Mouse (Mus musculus): ENCODE data around the gene Tjap1. TPM values are rescaled to one million over a fixed set of nuclear protein-coding genes. Genes with fewer than 3 reads are reported as not detected.
A peak's percentile ranks its signal among the peaks of the same experiment; 100 is the strongest.

Gene Tjap1
- polyA plus RNA-seq, 2 experiments: 7.7 to 11.0 TPM

DNA sequence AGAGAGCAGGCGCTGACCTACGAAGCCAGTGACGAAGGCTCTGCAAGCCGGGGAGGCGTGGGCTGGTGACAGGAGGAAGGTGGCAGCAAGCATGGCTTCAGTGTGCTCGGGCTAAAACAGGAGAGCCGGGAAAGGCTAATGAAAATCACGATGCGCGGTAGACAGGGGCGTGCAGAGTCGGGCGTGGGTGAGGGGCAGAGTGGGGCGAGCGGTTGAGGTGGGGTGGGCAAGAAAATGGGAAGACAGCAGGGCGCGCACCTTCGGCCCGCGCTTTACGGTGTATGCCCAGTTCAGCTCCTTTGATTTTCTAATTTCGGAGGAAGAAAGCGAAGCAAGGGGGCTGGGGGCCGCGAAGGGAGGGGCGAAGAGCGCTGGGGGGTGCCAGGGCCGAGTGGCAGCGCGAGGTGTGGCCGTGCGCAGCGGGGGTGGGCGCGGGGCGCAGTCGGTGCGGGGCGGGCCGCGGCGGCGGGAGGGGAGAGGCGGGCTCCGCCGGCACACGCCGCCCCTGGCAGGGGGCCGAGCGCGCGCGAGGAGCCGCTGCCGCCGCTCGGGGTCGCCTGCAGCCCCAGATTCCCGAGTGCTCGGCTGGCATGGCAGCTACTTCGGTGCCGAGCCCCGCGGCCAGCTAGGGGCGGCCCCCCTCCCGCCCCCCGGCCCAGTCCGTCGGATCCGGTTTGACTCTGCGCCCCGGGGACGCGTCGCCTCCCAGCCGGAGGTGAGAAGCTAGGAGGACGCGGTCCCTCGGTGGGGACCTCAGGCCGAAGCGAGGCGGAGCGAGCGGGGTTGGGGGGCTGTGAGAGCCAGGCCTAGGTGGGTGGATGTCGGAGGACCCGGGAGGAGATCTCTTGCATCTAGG is 14.8 kb upstream of the Tjap1 start, which contains the start of gene Dlk2:
Gene Dlk2, plus strand, starts transcription at position 58 of the 856 bp plus-strand sequence.
- no peak for DNase-seq (ENCODE audit: low read depth in 3 of 3, low spot score in 3 of 3)
- ATAC-seq (ENCODE audit: insufficient read depth): no peak
- peak within 1 kb of the TSS; percentile 21 to 43; a peak in 3 of 4 replicates for H3K4me3 ChIP-seq (ENCODE audit: insufficient read depth in 1 of 2, low read depth in 2 of 2, low read length in 2 of 2)
- no peak within 1 kb of the TSS for H3K27ac ChIP-seq
- H3K9ac ChIP-seq (replicated peaks): no peak within 1 kb of the TSS
- no peaks in the 10 kb centered on the region for H3K4me1 ChIP-seq (replicated peaks; ENCODE audit: control insufficient read depth in 2 of 2, insufficient read depth in 2 of 2, low read length in 1 of 2)
- under 1% methylated on average over 71 of the region's 86 CpGs for WGBS (ENCODE audit: insufficient replicate concordance)
- H3K4me2 ChIP-seq (ENCODE audit: low read depth): peak within 1 kb of the TSS; percentile 64
- no peaks in the 10 kb centered on the region for H3K36me3 ChIP-seq (replicated peaks; ENCODE audit: control insufficient read depth, insufficient read depth, low read depth)
- H3K27me3 ChIP-seq (ENCODE audit: control insufficient read depth, insufficient read depth, low read length): peaks cover 46% of the 10 kb centered on the region
- TF ChIP-seq EP300 (IDR thresholded peaks at IDR 0.05; ENCODE audit: low read depth): no peak
- TF ChIP-seq CTCF (IDR thresholded peaks at IDR 0.05; ENCODE audit: low read depth): no peak
- H3K9me3 ChIP-seq (ENCODE audit: control insufficient read depth, low read length): no peaks in the 10 kb centered on the region

DNA sequence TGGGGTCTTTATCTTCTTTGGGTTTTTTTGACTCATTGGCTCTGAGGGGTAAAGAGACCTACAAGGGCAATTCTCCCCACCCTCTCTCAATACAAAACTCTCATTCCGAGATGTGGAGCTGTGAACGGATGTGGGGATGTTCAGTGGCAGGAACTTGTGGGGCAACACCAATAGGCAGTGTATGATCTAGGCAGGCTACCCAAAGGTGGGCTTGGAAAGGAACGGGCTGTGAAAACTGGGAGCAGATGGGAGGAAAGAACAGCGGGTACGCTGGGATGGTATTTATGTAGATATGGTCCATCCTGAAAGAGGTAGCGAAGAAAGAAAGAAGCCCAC is 14.2 kb upstream of the Tjap1 start:
- Histone ChIP-seq H3K27ac (no peak overlapping the region), H3K36me3 (replicated peaks; ENCODE audit: control insufficient read depth, insufficient read depth, low read depth) (no peaks in the 10 kb centered on the region), H3K4me1 (replicated peaks; ENCODE audit: control insufficient read depth in 2 of 2, insufficient read depth in 2 of 2, low read length in 1 of 2) (no peaks in the 10 kb centered on the region), H3K4me2 (ENCODE audit: low read depth) (peak overlapping the region; percentile 64), H3K4me3 (ENCODE audit: insufficient read depth in 1 of 2, low read depth in 2 of 2, low read length in 2 of 2) (peak overlapping the region in 1 of 2 experiments; percentile 43; a peak in 2 of 4 replicates), H3K27me3 (ENCODE audit: control insufficient read depth, insufficient read depth, low read length) (peaks cover 46% of the 10 kb centered on the region), H3K9ac (replicated peaks) (no peak overlapping the region), H3K9me3 (ENCODE audit: control insufficient read depth, low read length) (no peaks in the 10 kb centered on the region)
- TF ChIP-seq EP300 (IDR thresholded peaks at IDR 0.05; ENCODE audit: low read depth): no peak
- ATAC-seq (ENCODE audit: insufficient read depth): no peak
- DNase-seq (ENCODE audit: low read depth in 3 of 3, low spot score in 3 of 3): no peak
- WGBS (ENCODE audit: insufficient replicate concordance): 6% methylated on average over 6 of the region's 6 CpGs

DNA sequence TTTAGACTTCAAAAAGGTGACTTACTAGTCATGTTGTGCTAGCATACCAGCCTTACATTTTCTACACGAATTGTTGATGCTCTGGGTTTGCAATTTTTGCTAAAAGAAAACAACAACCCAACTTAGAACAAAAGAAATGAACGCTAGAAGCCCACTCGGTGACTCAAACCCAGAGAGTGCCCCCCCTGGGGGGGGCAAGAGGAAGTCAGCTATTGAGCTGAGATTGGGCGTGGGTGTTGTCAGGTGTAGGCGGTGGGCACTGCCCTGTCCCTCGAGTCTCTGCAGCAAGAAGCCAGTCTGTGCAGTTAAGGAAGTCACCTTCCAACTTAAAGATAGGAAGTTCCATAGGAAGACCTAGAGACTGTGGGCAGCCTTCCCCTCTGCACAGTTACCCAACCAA is 13.8 kb upstream of the Tjap1 start:
- peaks cover 46% of the 10 kb centered on the region for H3K27me3 ChIP-seq (ENCODE audit: control insufficient read depth, insufficient read depth, low read length)
- WGBS (ENCODE audit: insufficient replicate concordance): 26% methylated on average over 6 of the region's 6 CpGs
- TF ChIP-seq EP300 (IDR thresholded peaks at IDR 0.05; ENCODE audit: low read depth): no peak
- no peak for TF ChIP-seq CTCF (IDR thresholded peaks at IDR 0.05; ENCODE audit: low read depth)
- H3K9me3 ChIP-seq (ENCODE audit: control insufficient read depth, low read length): no peaks in the 10 kb centered on the region
- no peak overlapping the region for H3K9ac ChIP-seq (replicated peaks)
- no peak overlapping the region for H3K4me3 ChIP-seq (ENCODE audit: insufficient read depth in 1 of 2, low read depth in 2 of 2, low read length in 2 of 2)
- no peaks in the 10 kb centered on the region for H3K4me1 ChIP-seq (replicated peaks; ENCODE audit: control insufficient read depth in 2 of 2, insufficient read depth in 2 of 2, low read length in 1 of 2)
- H3K36me3 ChIP-seq (replicated peaks; ENCODE audit: control insufficient read depth, insufficient read depth, low read depth): no peaks in the 10 kb centered on the region
- DNase-seq (ENCODE audit: low read depth in 3 of 3, low spot score in 3 of 3): no peak
- no peak overlapping the region for H3K4me2 ChIP-seq (ENCODE audit: low read depth)
- no peak for ATAC-seq (ENCODE audit: insufficient read depth)
- H3K27ac ChIP-seq: no peak overlapping the region

DNA sequence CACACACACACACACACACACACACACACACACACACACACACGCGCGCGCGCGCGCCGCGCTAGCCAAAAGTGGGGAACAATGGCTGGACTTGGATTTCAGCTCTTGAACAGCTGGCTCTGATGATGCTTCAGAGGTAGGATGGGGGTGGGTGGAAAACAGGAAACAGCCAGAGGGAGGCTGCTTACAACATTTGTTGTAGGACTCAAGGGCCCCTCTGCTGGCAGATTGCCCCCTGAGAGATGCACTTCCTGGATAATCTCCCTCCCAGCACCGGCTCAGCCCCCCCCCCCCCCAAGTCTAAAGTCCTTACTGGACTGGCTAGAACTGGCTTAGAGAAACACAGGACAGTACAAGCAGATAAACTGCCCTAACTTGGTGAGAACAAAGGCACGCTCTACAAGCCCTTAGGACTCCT is 4.9 kb upstream of the Tjap1 start:
- 50% methylated on average over 11 of the region's 11 CpGs for WGBS (ENCODE audit: insufficient replicate concordance)
- Histone ChIP-seq H3K4me2 (ENCODE audit: low read depth) (no peak overlapping the region), H3K9me3 (ENCODE audit: control insufficient read depth, low read length) (no peaks in the 10 kb centered on the region), H3K27ac (no peak overlapping the region), H3K4me3 (ENCODE audit: insufficient read depth in 1 of 2, low read depth in 2 of 2, low read length in 2 of 2) (no peak overlapping the region), H3K36me3 (replicated peaks; ENCODE audit: control insufficient read depth, insufficient read depth, low read depth) (no peaks in the 10 kb centered on the region), H3K4me1 (replicated peaks; ENCODE audit: control insufficient read depth in 2 of 2, insufficient read depth in 2 of 2, low read length in 1 of 2) (peaks cover 0 to 6% of the 10 kb centered on the region in 2 experiments; a peak in 2 of 4 replicates), H3K27me3 (ENCODE audit: control insufficient read depth, insufficient read depth, low read length) (no peaks in the 10 kb centered on the region; the same call in 1 of the 2 replicates), H3K9ac (replicated peaks) (no peak overlapping the region)
- ATAC-seq (ENCODE audit: insufficient read depth) (no peak), DNase-seq (ENCODE audit: low read depth in 3 of 3, low spot score in 3 of 3) (no peak)
- TF ChIP-seq CTCF (IDR thresholded peaks at IDR 0.05; ENCODE audit: low read depth) (no peak), EP300 (IDR thresholded peaks at IDR 0.05; ENCODE audit: low read depth) (no peak)

DNA sequence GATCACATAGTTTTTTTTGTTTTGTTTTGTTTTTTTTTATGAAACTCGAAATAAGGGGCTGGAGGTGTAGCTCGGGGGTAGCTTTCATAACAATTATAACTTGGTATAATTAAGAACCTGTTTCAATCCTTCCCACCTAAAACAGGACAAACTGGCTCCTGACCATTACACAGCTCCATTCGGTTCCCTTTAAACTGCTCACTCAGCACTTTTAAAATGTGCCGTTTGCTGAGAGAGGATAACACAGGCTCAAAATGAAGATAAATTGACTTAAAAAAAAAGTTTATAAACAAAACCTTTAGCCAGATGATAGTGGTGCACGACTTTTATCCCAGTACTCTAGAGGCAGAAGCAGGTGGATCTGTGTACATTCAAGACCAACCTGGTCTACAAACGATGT is 2.6 kb upstream of the Tjap1 start:
- Histone ChIP-seq H3K36me3 (replicated peaks; ENCODE audit: control insufficient read depth, insufficient read depth, low read depth) (no peaks in the 10 kb centered on the region), H3K27me3 (ENCODE audit: control insufficient read depth, insufficient read depth, low read length) (no peaks in the 10 kb centered on the region), H3K4me2 (ENCODE audit: low read depth) (no peak overlapping the region), H3K27ac (no peak overlapping the region), H3K9ac (replicated peaks) (no peak overlapping the region), H3K4me3 (ENCODE audit: insufficient read depth in 1 of 2, low read depth in 2 of 2, low read length in 2 of 2) (no peak overlapping the region), H3K4me1 (replicated peaks; ENCODE audit: control insufficient read depth in 2 of 2, insufficient read depth in 2 of 2, low read length in 1 of 2) (peaks cover 10 to 15% of the 10 kb centered on the region in 2 experiments; a peak in 3 of 4 replicates), H3K9me3 (ENCODE audit: control insufficient read depth, low read length) (no peaks in the 10 kb centered on the region)
- DNase-seq (ENCODE audit: low read depth in 3 of 3, low spot score in 3 of 3): no peak
- TF ChIP-seq EP300 (IDR thresholded peaks at IDR 0.05; ENCODE audit: low read depth): no peak
- ATAC-seq (ENCODE audit: insufficient read depth): no peak
- WGBS (ENCODE audit: insufficient replicate concordance): 45% methylated on average over 6 of the region's 6 CpGs

All from liver, embryonic 14.5 days (tissue).